Mouse (Mus musculus) stomach, embryonic 16.5 days (tissue): ENCODE data around the gene Ugp2. TPM values are rescaled to one million over a fixed set of nuclear protein-coding genes. Genes with fewer than 3 reads are reported as not detected.

Experiments
- ATAC-seq: fragments of 200-750 bp; cut with Nextera tagmentation; 2 replicates; pipeline ENCODE4 v1.8.0; 2017; ENCODE audit warnings: moderate number of reproducible peaks, moderate TSS enrichment; ENCODE audit not compliant: insufficient read depth, low FRiP score
- H3K27ac ChIP-seq: fragments of 300-500 bp; sonication (generic); 2 replicates; pipeline ENCODE4 v1.5.1; 2014; ENCODE audit warnings: low read length
- H3K27me3 ChIP-seq: fragments of 300-500 bp; sonication (generic); 2 replicates; pipeline ENCODE4 v1.6.1; 2014; ENCODE audit warnings: low read length, control low read depth, mixed read lengths; ENCODE audit not compliant: control insufficient read depth, insufficient read depth
- H3K36me3 ChIP-seq: fragments of 300-500 bp; sonication (generic); 2 replicates; pipeline ENCODE4 v1.6.1; 2014; ENCODE audit warnings: low read length; ENCODE audit not compliant: control insufficient read depth, insufficient read depth
- H3K4me1 ChIP-seq: fragments of 300-500 bp; sonication (generic); 2 replicates; pipeline ENCODE4 v1.6.1; 2014; ENCODE audit warnings: low read length, control low read depth, mixed read lengths; ENCODE audit not compliant: control insufficient read depth, insufficient read depth
- H3K4me2 ChIP-seq: fragments of 300-500 bp; sonication (generic); 2 replicates; pipeline ENCODE4 v1.6.1; 2014; ENCODE audit warnings: low read depth, low read length, mixed read lengths
- H3K4me3 ChIP-seq: fragments of 300-500 bp; sonication (generic); replicated peaks from 2 replicates; pipeline ENCODE4 v1.5.1; 2014; ENCODE audit warnings: mild to moderate bottlenecking, low read length
- H3K9ac ChIP-seq: fragments of 300-500 bp; sonication (generic); 2 replicates; pipeline ENCODE4 v1.6.1; 2014; ENCODE audit warnings: low read length
- H3K9me3 ChIP-seq: fragments of 300-500 bp; sonication (generic); replicated peaks from 2 replicates; pipeline ENCODE4 v1.6.1; 2016; ENCODE audit warnings: low read length, control low read depth; ENCODE audit not compliant: control insufficient read depth
- WGBS: fragments of 180-500 bp; shearing (Covaris S2); extraction: QIAGEN DNeasy Blood & Tissue Kit; methylation state at CpG from one replicate; pipeline ENCODE4 v1.1.7; 2014; 5-methylcytosine and 5-hydroxymethylcytosine counted together
- polyA plus RNA-seq: library from polyadenylated mRNA; unstranded; fragments of >200 nt; fragmentation: Nextera tagmentation; extraction: Ambion mirVana; gene quantifications from 2 replicates; pipeline ENCODE4 v1.2.1, GENCODE M21; 2015

The Ugp2 gene
- polyA plus RNA-seq, 1 experiment from 2014 or later = 116 TPM

DNA sequence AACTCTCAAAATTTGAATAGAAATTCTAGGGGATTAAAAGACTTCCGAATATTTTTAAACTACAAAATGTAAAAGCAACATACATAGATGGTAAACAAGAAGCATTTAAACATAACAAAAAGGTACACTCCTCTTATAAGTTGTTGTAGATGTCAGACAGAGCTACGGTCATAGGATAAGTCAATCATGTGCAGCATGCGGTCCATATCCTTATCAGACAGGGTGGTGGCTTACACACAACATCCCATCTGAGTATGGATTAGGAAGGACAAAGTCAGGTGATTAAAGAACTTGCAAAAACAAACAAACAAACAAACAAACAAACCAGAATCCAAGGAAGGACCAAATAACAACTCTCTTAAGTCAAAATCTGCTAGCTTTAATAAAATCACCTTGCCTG lies 25.0 kb downstream of the Ugp2 start:
- Histone ChIP-seq H3K27ac (no peak overlapping the region), H3K36me3 (peaks cover 11% of the 10 kb centered on the region; the same call in 1 of the 2 replicates), H3K4me2 (no peak overlapping the region), H3K9me3 (no peaks in the 10 kb centered on the region), H3K4me1 (no peaks in the 10 kb centered on the region), H3K4me3 (no peak overlapping the region), H3K27me3 (no peaks in the 10 kb centered on the region), H3K9ac (no peak overlapping the region)
- no peak for ATAC-seq
- WGBS = 95% methylated on average over 3 of the region's 3 CpGs

GRCm38 (mm10) chr11:21343490-21343889 lies 27.5 kb downstream of the Ugp2 start:
- peaks cover 11% of the 10 kb centered on the region; the same call in 1 of the 2 replicates for H3K36me3 ChIP-seq
- H3K4me1 ChIP-seq = no peaks in the 10 kb centered on the region
- no peak for ATAC-seq
- no peak overlapping the region for H3K4me2 ChIP-seq
- H3K27me3 ChIP-seq = no peaks in the 10 kb centered on the region
- no peak overlapping the region for H3K4me3 ChIP-seq
- H3K27ac ChIP-seq = no peak overlapping the region
- H3K9me3 ChIP-seq = no peaks in the 10 kb centered on the region
- H3K9ac ChIP-seq = no peak overlapping the region
- 94% methylated on average over 5 of the region's 5 CpGs for WGBS

GRCm38 (mm10) chr11:21339088-21339487 lies 31.9 kb downstream of the Ugp2 start:
- 83% methylated on average over 4 of the region's 4 CpGs for WGBS
- Histone ChIP-seq H3K36me3 (peaks cover 11% of the 10 kb centered on the region; the same call in 1 of the 2 replicates), H3K4me1 (no peaks in the 10 kb centered on the region), H3K27ac (no peak overlapping the region), H3K4me2 (no peak overlapping the region), H3K27me3 (no peaks in the 10 kb centered on the region), H3K9ac (no peak overlapping the region), H3K4me3 (no peak overlapping the region), H3K9me3 (no peaks in the 10 kb centered on the region)
- no peak for ATAC-seq

DNA sequence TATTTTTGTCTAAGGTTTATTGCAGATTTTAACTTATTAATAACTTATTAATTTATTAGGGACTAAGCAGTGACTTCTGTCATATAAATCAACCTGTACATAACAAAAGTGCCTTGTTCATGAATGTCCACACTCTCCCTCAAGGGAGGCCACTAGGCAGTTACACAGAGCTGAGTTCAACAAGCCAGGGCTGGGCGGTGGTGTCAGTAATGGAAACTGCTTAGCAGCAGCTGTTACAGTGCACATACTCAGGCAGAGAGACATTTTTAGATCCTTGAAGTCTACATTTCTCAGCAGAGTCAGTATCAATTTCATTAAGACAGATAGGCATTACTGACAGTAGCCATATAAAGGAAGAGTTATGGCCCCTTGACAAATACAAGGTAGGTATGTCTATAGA lies 33.1 kb downstream of the Ugp2 start:
- WGBS = 66% methylated on average over 1 of the region's 1 CpGs
- no peak overlapping the region for H3K4me3 ChIP-seq
- H3K27me3 ChIP-seq = no peaks in the 10 kb centered on the region
- peaks cover 2% of the 10 kb centered on the region; the same call in 1 of the 2 replicates for H3K36me3 ChIP-seq
- no peak overlapping the region for H3K4me2 ChIP-seq
- no peaks in the 10 kb centered on the region for H3K9me3 ChIP-seq
- H3K4me1 ChIP-seq = no peaks in the 10 kb centered on the region
- no peak overlapping the region for H3K9ac ChIP-seq
- no peak for ATAC-seq
- no peak overlapping the region for H3K27ac ChIP-seq

GRCm38 (mm10) chr11:21332639-21333295 lies 38.2 kb downstream of the Ugp2 start:
- WGBS = 92% methylated on average over 5 of the region's 5 CpGs
- Histone ChIP-seq H3K36me3 (0 out of 2 replicates have a peak, but pooled peaks cover 5% of the 10 kb centered on the region), H3K4me1 (no peaks in the 10 kb centered on the region), H3K4me3 (no peak overlapping the region), H3K9ac (no peak overlapping the region), H3K27ac (no peak overlapping the region), H3K27me3 (no peaks in the 10 kb centered on the region), H3K4me2 (no peak overlapping the region), H3K9me3 (no peaks in the 10 kb centered on the region)
- ATAC-seq = no peak

- 84% methylated on average over 5 of the region's 5 CpGs for WGBS
- Histone ChIP-seq H3K4me1 (no peaks in the 10 kb centered on the region), H3K4me3 (no peak overlapping the region), H3K9ac (no peak overlapping the region), H3K4me2 (no peak overlapping the region), H3K27me3 (no peaks in the 10 kb centered on the region), H3K36me3 (peaks cover 5% of the 10 kb centered on the region), H3K9me3 (no peaks in the 10 kb centered on the region), H3K27ac (no peak overlapping the region)
- ATAC-seq = no peak
Observed at GRCm38 (mm10) chr11:21328141-21328540, 42.9 kb downstream of the Ugp2 start.

DNA sequence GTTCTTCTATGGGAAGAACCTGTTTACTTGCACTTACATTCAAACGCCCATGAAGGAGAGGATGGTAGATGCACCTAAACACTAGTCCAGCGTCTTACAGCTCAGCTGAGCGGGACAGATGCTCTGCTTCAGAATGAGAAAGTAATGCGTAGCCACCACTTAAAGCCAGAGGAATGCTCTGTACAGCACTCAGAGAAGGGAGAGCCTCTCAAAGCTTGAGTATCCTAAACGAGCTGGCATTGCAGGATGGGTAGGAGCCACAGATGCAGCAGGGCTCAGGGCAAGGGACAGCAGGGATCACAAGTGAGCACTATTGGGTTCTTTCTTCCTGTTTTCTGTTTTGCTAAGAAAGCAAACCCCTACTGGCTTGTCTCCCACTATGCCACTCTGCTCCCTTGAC lies 43.5 kb downstream of the Ugp2 start:
- H3K4me2 ChIP-seq = no peak overlapping the region
- no peaks in the 10 kb centered on the region for H3K9me3 ChIP-seq
- 86% methylated on average over 5 of the region's 5 CpGs for WGBS
- no peak overlapping the region for H3K4me3 ChIP-seq
- no peak for ATAC-seq
- H3K9ac ChIP-seq = no peak overlapping the region
- H3K4me1 ChIP-seq = no peaks in the 10 kb centered on the region
- no peak overlapping the region for H3K27ac ChIP-seq
- H3K27me3 ChIP-seq = no peaks in the 10 kb centered on the region
- peaks cover 5% of the 10 kb centered on the region for H3K36me3 ChIP-seq

DNA sequence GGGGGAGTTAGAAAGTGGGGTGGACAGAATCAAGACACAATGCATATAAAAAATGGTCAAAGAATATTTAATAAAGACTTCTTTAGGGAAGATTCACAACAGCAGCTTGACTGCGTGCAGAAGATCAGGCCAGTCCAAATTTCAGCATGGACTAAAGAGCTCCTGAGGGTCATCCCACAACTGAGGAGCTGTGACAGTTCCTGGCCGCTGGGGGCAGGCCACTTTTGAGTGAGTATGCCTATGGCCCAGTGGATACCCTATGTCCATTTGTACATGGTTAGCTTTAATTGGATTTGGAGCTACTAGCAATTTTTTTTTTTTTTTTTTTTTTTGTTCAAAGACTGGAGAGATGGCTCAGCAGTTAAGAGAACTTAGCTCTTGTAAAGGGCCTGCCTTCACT lies 44.2 kb downstream of the Ugp2 start:
- Histone ChIP-seq H3K27ac (no peak overlapping the region), H3K9me3 (no peaks in the 10 kb centered on the region), H3K9ac (no peak overlapping the region), H3K27me3 (no peaks in the 10 kb centered on the region), H3K4me2 (no peak overlapping the region), H3K4me3 (no peak overlapping the region), H3K4me1 (no peaks in the 10 kb centered on the region), H3K36me3 (peaks cover 5% of the 10 kb centered on the region)
- no peak for ATAC-seq
- WGBS = 74% methylated on average over 2 of the region's 2 CpGs

- Histone ChIP-seq H3K36me3 (peaks cover 5% of the 10 kb centered on the region), H3K4me2 (no peak overlapping the region)
- 93% methylated on average over 5 of the region's 5 CpGs for WGBS
Observed at GRCm38 (mm10) chr11:21325781-21326180, 45.2 kb downstream of the Ugp2 start.

More at GRCm38 (mm10) chr11:21325781-21326180, 45.2 kb downstream of the Ugp2 start:
- no peak for ATAC-seq
- H3K9me3 ChIP-seq = no peaks in the 10 kb centered on the region
- H3K27ac ChIP-seq = no peak overlapping the region
- no peak overlapping the region for H3K4me3 ChIP-seq
- H3K4me1 ChIP-seq = no peaks in the 10 kb centered on the region
- no peak overlapping the region for H3K9ac ChIP-seq
- no peaks in the 10 kb centered on the region for H3K27me3 ChIP-seq
